Mouse (Mus musculus): ENCODE data around the gene Gtpbp1.

Gene Gtpbp1

DNA sequence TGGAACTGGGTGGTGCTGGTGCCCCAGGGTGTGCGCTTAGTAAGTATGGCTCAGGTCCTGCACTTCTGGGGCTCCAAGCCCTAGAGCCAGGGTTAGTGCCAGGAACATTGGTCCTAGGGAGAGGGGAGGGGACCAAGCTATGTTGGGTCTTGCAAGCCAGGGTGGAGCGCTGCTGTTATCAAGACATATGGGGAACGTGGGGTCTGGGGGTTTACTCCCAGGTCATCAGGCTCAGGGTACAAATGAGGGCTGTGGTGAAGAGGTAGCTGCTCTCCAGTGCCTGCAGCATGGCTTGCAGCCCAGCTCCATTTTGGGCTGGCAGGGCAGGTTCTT lies 62.7 kb downstream of the Gtpbp1 start:
- no peak for DNase-seq (ENCODE audit: extremely low spot score)

DNA sequence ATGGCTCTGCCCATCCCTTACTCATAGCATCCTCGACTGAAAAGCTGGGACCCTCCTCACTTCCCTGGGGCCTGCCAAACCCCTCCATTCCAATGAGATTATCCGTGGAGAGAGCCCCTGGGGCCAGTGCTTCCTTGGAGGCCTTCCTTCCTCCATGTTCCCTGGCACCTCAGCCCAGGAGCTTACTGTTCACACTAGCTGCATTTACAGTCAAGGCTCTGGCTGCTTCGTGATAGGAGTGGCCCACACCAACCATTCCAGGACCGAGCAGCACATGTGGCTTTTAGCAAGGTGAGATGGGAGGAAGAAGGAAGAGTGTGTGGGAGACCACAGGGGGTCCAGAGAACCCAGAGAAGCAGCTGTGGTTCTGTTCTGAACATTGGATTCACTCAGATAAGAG lies 63.2 kb downstream of the Gtpbp1 start:
- DNase-seq (ENCODE audit: extremely low spot score): no peak

DNA sequence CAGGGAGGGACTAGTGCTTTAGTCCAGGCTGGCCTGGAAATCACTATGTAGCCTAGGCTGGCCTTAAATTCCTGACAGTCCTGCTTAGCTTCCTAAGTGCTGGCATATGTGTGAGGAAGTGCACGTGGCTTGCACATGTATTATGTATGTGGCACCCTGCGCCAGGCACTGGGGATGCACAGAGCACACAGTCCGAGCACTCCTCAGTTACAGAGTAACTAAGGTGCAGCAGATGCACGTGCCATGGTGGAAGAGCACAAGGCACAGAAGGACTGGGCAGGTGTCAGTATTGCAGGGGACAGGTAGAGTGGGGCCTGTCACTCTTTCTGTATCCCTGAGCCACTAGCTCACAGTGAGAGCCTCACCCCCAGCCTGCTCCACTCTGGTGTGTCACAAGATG lies 64.5 kb downstream of the Gtpbp1 start:
- no peak for DNase-seq (ENCODE audit: extremely low spot score)

DNA sequence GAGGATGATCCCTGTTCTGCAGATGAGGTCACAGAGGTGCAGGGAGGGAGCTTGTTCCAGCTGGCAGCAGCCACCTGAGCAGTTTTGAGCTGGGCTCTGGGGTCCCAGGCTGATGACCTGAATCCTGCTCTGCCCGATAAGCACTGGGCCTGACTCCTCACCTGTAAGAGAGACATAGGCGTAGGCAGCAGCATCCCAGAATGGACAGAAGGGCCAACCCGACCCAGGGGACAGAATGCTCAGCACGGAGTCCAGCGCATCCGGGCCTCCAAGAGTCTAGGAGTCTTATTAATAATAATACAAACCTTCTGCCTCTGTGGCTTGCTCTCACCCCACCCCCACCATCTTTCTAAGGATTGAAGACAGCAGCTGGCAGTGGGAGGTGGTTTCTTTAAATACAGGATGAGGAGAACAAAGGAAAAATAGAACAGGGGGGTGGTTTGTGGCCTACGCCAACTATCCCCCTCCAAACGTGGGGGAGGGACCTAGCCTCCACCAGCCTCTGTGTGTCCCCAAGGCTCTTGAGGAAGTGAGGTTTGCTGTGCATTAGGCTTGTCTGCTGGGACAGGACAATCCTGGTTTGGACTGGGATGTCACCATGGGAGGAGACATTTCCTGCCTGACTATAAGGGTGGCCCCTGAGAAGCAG lies 65.5 kb downstream of the Gtpbp1 start:
- DNase-seq (ENCODE audit: extremely low spot score): no peak

DNA sequence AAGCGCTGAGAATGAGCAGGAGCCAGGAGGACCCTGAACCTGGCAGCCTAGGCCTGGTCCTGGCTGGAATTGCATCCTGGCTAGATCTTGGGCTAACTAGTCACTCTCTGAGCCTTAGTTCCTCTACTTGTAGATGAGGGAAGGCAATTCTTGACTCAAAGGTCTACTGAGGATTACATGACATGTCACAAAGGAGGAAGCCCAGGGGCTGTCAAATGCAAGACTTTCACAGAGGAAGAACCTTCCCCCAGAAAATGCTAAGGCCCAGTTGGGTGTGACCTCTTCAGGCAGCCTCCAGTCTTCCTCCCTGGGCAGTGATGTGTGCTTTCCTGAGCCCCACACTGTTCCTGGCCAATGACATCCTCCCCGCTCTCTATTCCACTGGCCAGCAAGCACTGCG lies 66.5 kb downstream of the Gtpbp1 start:
- DNase-seq (ENCODE audit: extremely low spot score): no peak

DNA sequence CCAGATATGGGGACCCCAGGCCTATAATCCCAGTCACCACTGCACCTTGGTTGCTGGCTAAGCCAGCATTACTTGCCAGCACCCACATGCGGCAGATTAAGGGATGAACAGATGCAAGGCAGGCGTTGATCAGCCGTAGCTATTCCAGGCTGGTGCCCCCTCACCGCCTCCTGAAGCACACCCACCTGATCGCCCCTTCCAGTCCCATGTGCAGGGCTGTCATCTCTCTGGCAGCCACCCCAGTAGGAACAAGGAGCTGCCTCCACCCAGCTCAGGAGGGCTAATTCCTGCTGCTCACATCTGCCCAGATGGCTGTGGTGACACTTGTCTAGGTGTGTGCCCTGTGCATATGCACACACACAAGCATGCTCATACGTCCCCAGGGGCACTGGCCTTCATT lies 70.3 kb downstream of the Gtpbp1 start:
- no peak for DNase-seq (ENCODE audit: extremely low spot score)

DNA sequence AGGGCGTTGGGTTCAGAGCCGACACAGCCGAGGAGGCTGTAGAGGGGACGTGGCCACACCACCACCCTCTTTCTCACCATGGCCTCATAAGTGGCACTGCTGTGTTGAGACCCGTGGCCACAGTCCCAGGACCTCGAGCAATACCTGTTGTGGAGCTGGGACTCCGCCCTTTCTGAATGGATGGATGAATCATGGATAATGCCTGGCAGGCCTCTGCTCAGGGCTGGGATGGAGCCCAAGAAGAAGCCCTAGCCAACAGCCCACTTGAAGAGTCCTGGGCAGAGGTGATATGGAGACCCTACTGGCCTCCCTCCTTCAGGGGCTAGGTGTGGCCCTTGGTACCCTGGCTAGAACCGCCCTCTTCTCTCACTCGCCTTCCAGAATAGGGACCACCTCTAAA lies 72.4 kb downstream of the Gtpbp1 start:
- DNase-seq (ENCODE audit: extremely low spot score): no peak

DNA sequence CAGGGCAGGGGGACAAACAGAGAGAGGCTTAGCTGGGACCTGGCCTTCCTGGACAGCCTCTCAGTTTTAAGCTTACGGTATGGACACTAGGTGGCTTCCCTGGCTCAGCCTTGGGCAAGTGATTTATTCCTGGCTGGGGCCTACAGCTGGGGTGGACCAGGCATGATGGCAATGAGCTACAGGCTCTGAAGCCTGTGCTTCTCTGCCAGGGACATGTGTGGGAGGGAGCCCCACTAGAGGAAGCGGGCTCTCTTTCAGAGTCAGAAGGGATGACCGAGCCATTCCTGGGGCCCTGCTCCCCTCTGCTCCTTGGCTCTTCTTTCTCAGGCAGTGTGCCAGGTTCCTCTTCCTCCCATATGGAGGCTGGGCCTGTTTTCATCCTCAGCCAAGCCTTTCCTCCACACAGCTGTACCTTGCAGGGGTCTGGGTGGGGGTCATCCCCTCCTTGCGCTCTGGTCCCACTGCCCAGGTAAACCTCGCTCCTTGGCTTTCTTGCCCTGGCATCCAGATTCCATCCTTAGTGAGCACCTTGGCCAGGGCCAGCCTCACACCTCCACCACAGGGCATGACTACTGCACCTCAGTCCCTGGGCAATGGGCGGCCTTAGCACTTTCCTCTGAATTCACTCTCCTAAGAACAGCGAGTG lies 73.1 kb downstream of the Gtpbp1 start:
- DNase-seq (ENCODE audit: extremely low spot score): no peak

DNA sequence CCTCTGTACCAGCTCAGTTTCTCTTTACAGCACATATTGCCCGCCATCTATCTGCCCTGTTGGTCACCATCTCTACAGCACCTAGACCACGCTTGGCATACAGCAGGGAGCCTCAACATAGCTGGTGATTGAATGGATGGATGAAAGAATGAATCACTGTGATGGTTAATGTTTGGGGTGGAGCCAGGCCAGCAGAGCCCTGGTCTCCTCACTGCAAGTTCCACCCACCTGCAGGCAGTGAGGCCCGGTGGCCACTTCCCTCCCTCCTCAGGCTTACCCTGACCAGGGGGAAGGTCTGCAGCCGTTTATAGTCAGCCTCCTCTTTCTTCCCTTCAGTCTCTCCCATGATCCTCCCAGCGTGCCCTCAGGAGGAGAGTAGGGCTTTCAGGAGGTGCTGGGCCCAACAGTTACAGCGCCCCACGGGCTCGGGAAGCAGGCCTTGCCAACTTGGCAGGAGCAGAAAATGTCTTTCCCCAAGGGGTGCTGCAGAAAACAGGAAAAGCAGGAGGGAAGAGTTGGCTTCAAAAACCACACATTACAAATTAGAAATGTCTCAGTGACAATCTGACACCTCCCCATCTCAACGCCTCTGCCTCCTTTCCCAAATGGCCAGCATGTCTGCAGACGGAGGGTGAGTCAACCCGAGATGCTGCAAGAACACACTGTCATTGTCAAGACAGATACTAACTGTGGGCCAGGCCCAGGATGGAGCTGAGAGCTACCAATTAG lies 74.1 kb downstream of the Gtpbp1 start:
- DNase-seq (ENCODE audit: extremely low spot score): no peak

DNA sequence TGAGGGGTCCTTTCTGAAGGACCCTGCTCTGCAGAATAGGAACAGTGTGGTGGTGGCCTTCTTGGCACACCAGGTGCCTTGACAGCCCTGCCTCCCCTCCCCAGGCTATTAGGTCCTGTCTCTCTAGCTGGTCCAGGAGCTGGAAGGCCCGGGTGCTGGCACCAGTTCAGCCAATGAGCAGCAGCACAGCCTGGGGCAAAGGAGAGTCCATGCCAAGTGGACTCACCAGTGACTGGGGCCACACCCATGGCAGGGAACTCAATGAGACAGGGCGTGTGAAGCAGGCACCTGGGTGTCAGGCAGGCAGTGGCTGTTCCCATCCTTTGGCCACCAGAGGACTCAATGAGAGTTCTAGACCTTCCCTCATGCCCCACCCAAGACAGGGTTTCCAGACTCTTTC lies 74.7 kb downstream of the Gtpbp1 start:
- DNase-seq (ENCODE audit: extremely low spot score): no peak

DNA sequence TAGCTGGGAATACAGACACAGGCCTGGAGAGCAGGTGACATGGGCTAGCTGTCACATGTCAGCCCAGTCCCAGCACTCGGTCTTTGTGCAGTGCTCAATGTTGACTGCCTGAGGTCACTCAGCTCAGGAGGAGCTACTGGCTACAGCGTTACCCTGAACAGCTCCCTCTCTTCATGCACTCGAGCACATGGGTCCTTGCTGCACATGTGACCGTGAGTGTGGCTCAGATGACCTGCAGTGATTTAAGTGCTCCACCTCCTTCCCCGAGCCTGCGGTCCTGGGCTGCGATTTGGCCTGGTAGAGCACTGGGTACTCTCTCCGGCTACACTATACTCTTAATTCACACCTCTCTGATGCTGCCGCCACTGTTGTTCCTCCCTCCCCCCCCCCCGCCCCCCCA lies 75.5 kb downstream of the Gtpbp1 start:
- no peak for DNase-seq (ENCODE audit: extremely low spot score)

DNA sequence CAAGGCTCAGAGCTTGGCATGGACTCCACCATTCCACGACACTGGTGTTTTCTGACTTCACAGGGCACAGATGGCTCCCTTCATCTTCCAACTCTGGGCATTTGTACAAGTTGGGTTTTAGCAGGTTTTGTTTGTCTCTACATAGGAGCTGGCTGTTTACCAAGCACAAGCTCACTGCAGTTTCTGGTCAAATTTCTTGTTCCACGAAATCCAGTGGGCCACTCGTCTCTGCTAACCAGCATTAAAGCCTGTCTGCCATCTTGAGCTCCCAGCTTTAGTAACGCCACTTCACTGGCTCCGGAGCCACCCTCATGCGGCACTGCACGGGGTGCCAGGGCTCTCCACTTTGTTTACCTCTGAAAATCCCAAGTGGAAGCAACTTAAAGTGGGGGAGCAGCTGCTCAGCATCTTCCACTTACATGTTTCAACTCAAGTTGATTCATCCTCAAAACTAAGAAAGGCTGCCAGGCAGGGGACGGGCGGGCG lies 76.0 kb downstream of the Gtpbp1 start:
- DNase-seq (ENCODE audit: extremely low spot score): no peak

DNA sequence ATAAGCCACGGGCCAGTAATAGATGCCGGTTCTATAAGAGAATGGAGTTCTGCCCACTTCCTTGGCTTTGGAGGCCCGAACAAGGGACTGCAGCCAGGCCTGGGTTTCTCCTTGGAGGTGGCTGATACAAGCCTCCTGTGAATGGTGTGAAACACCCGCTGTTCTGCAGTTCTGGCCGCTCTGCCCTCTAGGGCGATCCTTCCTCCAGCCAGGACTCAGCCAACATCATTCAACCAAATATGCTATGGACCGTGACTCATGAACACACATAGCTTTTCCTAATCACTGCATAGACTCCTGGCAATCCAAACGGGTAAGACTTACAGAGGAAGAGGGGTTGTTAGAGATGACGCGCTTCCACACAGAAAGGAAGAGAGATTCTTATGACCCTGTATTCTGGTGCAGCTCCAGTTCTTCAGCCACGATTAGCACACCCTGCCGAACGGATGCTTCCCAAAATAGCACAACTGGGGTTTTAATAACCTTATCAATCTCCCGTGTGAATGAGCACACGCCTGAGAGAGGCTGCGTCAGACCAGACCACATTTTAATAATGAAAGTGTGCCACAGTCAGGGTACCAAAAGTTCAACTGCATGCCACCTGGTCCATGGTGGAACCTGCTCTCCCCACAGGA lies 76.8 kb downstream of the Gtpbp1 start:
- DNase-seq (ENCODE audit: extremely low spot score): no peak

DNA sequence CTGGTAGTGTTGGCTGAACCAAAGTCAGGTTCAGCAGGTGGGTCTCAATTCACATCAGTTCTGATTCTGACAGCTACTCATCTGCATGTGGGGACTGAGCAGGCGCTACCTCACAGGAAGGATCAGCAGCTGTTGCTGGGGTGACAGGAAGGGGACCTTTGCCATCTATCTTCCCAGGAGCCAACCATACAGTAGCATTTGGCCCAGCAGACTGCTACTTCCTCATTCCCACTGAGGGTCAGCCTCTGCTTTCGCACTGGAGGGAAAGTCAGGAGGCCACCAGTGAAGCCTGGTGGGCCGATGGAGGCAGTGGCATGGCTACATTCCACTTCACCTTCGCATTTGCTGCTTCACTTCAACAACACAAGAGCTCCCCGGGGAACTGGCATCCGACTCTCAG lies 77.7 kb downstream of the Gtpbp1 start:
- no peak for DNase-seq (ENCODE audit: extremely low spot score)

DNA sequence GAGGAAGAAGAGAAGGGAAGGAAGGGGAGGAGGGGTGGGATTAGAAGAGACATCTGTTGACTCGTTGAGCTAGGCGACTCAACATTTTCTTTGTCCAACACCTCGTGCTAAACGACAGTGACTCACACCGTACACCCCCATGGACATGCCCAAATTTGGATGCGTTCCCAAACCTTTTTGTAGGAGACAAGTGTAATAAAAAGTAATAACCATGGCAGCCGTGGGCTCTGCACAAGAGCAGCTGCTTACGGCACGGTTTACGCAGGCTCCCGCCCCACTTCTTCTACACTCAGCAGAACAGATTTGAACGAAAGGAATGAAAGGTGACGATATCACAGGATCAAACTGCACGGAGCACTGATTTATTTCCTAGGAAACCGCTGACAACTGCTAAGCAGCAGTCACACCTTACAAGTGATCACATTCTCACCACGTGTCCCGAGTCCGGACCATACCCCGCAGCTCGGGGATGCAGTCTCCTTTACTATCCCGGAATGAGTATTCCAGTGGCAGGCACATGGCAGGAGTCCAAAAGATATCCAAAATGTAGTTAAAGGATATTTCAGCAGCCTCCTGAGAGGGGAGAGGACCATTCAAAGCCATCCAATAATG lies 80.1 kb downstream of the Gtpbp1 start:
- no peak for DNase-seq (ENCODE audit: extremely low spot score)

All from embryo, embryonic 9.5 days (tissue).